Mouse (Mus musculus) small intestine, adult 10 weeks (tissue): ENCODE results near the gene Hectd3. TPM values are rescaled to one million over a fixed set of nuclear protein-coding genes. Genes with fewer than 3 reads are reported as not detected.

Experiments used
- polyA plus RNA-seq: library from polyadenylated mRNA; stranded (reverse); fragments of 350-450 nt; fragmentation: Illumina TruSeq; extraction: RNeasy Lipid Tissue Mini Kit (QIAGEN cat#74804); gene quantifications from one replicate; pipeline ENCODE4 v1.2.3, GENCODE M21; 2014; ENCODE audit warnings: low replicate concordance

The Hectd3 gene
- polyA plus RNA-seq: 14.4 TPM

GRCm38 (mm10) chr4:116995131-116995797, at the start of gene Hectd3:
Hectd3 (plus strand) TSS chr4:116995317.

GRCm38 (mm10) chr4:116993672-116994621, 1.2 kb upstream of the Hectd3 start, which contains the start of gene Urod:
Urod (minus strand) TSS chr4:116994413.

GRCm38 (mm10) chr4:117019206-117020134, 24.4 kb downstream of the Hectd3 start, which contains the start of gene Eif2b3:
Eif2b3 (plus strand) TSS chr4:117019402.

Other genes starting within 250 kb of the Hectd3 start
- gene Toe1, start 187.7 kb upstream of the Hectd3 start, polyA plus RNA-seq: 2.6 TPM
- gene Mutyh, start 187.6 kb upstream of the Hectd3 start, polyA plus RNA-seq: not detected
- gene Hpdl, start 173.6 kb upstream of the Hectd3 start, polyA plus RNA-seq: 0.30 TPM
- gene Zswim5, start 117.9 kb upstream of the Hectd3 start, polyA plus RNA-seq: 9.9 TPM
- gene Urod, start 904 bp upstream of the Hectd3 start, polyA plus RNA-seq: 6.5 TPM
- gene Eif2b3, start 24.1 kb downstream of the Hectd3 start, polyA plus RNA-seq: 6.3 TPM
- gene Ptch2, start 100.8 kb downstream of the Hectd3 start, polyA plus RNA-seq: not detected
- 1.0 TPM for gene Btbd19, start 130.4 kb downstream of the Hectd3 start, polyA plus RNA-seq
- gene Tctex1d4, start 131.5 kb downstream of the Hectd3 start, polyA plus RNA-seq: not detected
- 0.26 TPM for gene Plk3, start 138.6 kb downstream of the Hectd3 start, polyA plus RNA-seq
- 29.6 TPM for gene Rps8, start 160.9 kb downstream of the Hectd3 start, polyA plus RNA-seq
- 2.5 TPM for gene Kif2c, start 187.3 kb downstream of the Hectd3 start, polyA plus RNA-seq